Mouse (Mus musculus) kidney, postnatal 0 days (tissue): ENCODE data around the gene Mef2d. TPM values are rescaled to one million over a fixed set of nuclear protein-coding genes. Genes with fewer than 3 reads are reported as not detected.
A peak's percentile ranks its signal among the peaks of the same experiment; 100 is the strongest.

ENCODE experiments used
- ATAC-seq: fragments of 200-750 bp; cut with Nextera tagmentation; replicated peaks from 2 replicates; pipeline ENCODE4 v1.8.0; 2017; ENCODE audit warnings: low read depth, moderate number of reproducible peaks, moderate TSS enrichment, moderate library complexity; ENCODE audit not compliant: low FRiP score
- DNase-seq: peaks from one replicate; pipeline ENCODE4 v3.0.0-alpha.2; 2016; ENCODE audit warnings: low spot score
- H3K27ac ChIP-seq: fragments of 300-500 bp; sonication (generic); 2 replicates; pipeline ENCODE4 v1.5.1; 2014; ENCODE audit warnings: mild to moderate bottlenecking
- H3K27me3 ChIP-seq: fragments of 300-500 bp; sonication (generic); 2 replicates; pipeline ENCODE4 v1.6.1; 2014; ENCODE audit warnings: low read length, mixed read lengths; ENCODE audit not compliant: insufficient read depth
- H3K36me3 ChIP-seq: fragments of 300-500 bp; sonication (generic); 2 replicates; pipeline ENCODE4 v1.6.1; 2014; ENCODE audit warnings: low read length, mixed read lengths; ENCODE audit not compliant: insufficient read depth
- H3K4me1 ChIP-seq: fragments of 300-500 bp; sonication (generic); replicated peaks from 2 replicates; pipeline ENCODE4 v1.6.1; 2014; ENCODE audit warnings: antibody characterized with exemption, low read length, mixed read lengths; ENCODE audit not compliant: insufficient read depth
- H3K4me2 ChIP-seq: fragments of 300-500 bp; sonication (generic); 2 replicates; pipeline ENCODE4 v1.6.1; 2014; ENCODE audit warnings: mild to moderate bottlenecking, low read length, moderate library complexity, mixed read lengths
- H3K4me3 ChIP-seq: fragments of 300-500 bp; sonication (generic); replicated peaks from 2 replicates; pipeline ENCODE4 v1.5.1; 2014; ENCODE audit warnings: low read depth, low read length
- H3K9ac ChIP-seq: fragments of 300-500 bp; sonication (generic); 2 replicates; pipeline ENCODE4 v1.6.1; 2014; ENCODE audit warnings: low read depth, low read length
- H3K9me3 ChIP-seq: fragments of 300-500 bp; sonication (generic); replicated peaks from 2 replicates; pipeline ENCODE4 v1.6.1; 2016; ENCODE audit warnings: low read length, inconsistent platforms, mixed read lengths
- CTCF ChIP-seq: IDR thresholded peaks from 2 replicates; pipeline ENCODE4 v1.5.1; 2016; ENCODE audit warnings: antibody characterized with exemption, low read depth, mild to moderate bottlenecking, moderate library complexity
- WGBS: fragments of 180-500 bp; shearing (Covaris S2); extraction: QIAGEN DNeasy Blood & Tissue Kit; methylation state at CpG from one replicate; pipeline ENCODE4 v1.1.7; 2014; 5-methylcytosine and 5-hydroxymethylcytosine counted together
- polyA plus RNA-seq: library from polyadenylated mRNA; unstranded; fragments of >200 nt; fragmentation: Nextera tagmentation; extraction: Ambion mirVana; gene quantifications from 2 replicates; pipeline ENCODE4 v1.2.1, GENCODE M21; 2015

Mef2d gene
- polyA plus RNA-seq, 1 experiment from 2014 or later, result 16.2 TPM

- H3K27ac ChIP-seq, result no peak overlapping the region
- H3K9ac ChIP-seq, result no peak overlapping the region
- no peaks in the 10 kb centered on the region for H3K36me3 ChIP-seq
- no peaks in the 10 kb centered on the region for H3K9me3 ChIP-seq
- 31% methylated on average over 9 of the region's 9 CpGs for WGBS
- H3K27me3 ChIP-seq, result peaks cover 9% of the 10 kb centered on the region; the same call in 1 of the 2 replicates
- peak; percentile 92 for TF ChIP-seq CTCF
- peak; percentile 77 for DNase-seq
- ATAC-seq, result no peak
- no peak overlapping the region for H3K4me3 ChIP-seq
- no peak overlapping the region for H3K4me2 ChIP-seq
- H3K4me1 ChIP-seq, result no peaks in the 10 kb centered on the region
Measured at GRCm38 (mm10) chr3:88191820-88192616, 49.8 kb downstream of the Mef2d start.

- Histone ChIP-seq H3K9ac (no peak overlapping the region), H3K4me3 (no peak overlapping the region), H3K4me1 (peaks cover 10% of the 10 kb centered on the region; the same call in 1 of the 2 replicates), H3K27ac (no peak overlapping the region), H3K9me3 (no peaks in the 10 kb centered on the region), H3K4me2 (no peak overlapping the region), H3K27me3 (peaks cover 55% of the 10 kb centered on the region), H3K36me3 (no peaks in the 10 kb centered on the region)
- 22% methylated on average over 10 of the region's 10 CpGs for WGBS
- no peak for TF ChIP-seq CTCF
- no peak for DNase-seq
- ATAC-seq, result no peak
Measured at GRCm38 (mm10) chr3:88197741-88198504, 55.8 kb downstream of the Mef2d start.

- Histone ChIP-seq H3K27me3 (peaks cover 61% of the 10 kb centered on the region), H3K4me2 (no peak overlapping the region), H3K27ac (no peak overlapping the region), H3K36me3 (no peaks in the 10 kb centered on the region), H3K9me3 (no peaks in the 10 kb centered on the region), H3K4me3 (no peak overlapping the region), H3K9ac (no peak overlapping the region), H3K4me1 (peaks cover 10% of the 10 kb centered on the region; the same call in 1 of the 2 replicates)
- DNase-seq (no peak), ATAC-seq (no peak)
- no peak for TF ChIP-seq CTCF
- 4% methylated on average over 9 of the region's 9 CpGs for WGBS
Measured at GRCm38 (mm10) chr3:88198505-88199020, 56.4 kb downstream of the Mef2d start.

GRCm38 (mm10) chr3:88199541-88200110 lies 57.5 kb downstream of the Mef2d start:
- no peak for TF ChIP-seq CTCF

GRCm38 (mm10) chr3:88200161-88200971 lies 58.2 kb downstream of the Mef2d start:
- DNase-seq (no peak), ATAC-seq (no peak)
- peaks cover 10% of the 10 kb centered on the region; the same call in 1 of the 2 replicates for H3K4me1 ChIP-seq
- no peak for TF ChIP-seq CTCF
- WGBS, result 1% methylated on average over 60 of the region's 61 CpGs
- H3K9me3 ChIP-seq, result no peaks in the 10 kb centered on the region
- peak overlapping the region; percentile 31 for H3K4me3 ChIP-seq
- H3K27me3 ChIP-seq, result peaks cover 78% of the 10 kb centered on the region
- no peaks in the 10 kb centered on the region for H3K36me3 ChIP-seq
- H3K4me2 ChIP-seq, result peak overlapping the region; percentile 51
- no peak overlapping the region for H3K27ac ChIP-seq
- no peak overlapping the region for H3K9ac ChIP-seq

More at GRCm38 (mm10) chr3:88199541-88200110, 57.5 kb downstream of the Mef2d start:
- no peak overlapping the region for H3K4me3 ChIP-seq
- no peak overlapping the region for H3K9ac ChIP-seq
- peaks cover 71% of the 10 kb centered on the region for H3K27me3 ChIP-seq
- H3K27ac ChIP-seq, result no peak overlapping the region
- ATAC-seq (no peak), DNase-seq (no peak)
- WGBS, result 32% methylated on average over 2 of the region's 2 CpGs
- no peaks in the 10 kb centered on the region for H3K36me3 ChIP-seq
- H3K4me2 ChIP-seq, result no peak overlapping the region
- H3K9me3 ChIP-seq, result no peaks in the 10 kb centered on the region
- peaks cover 10% of the 10 kb centered on the region; the same call in 1 of the 2 replicates for H3K4me1 ChIP-seq
